Mouse (Mus musculus): ENCODE data around the gene Lrrc73.

The Lrrc73 gene

GRCm38 (mm10) chr17:46297028-46297363, 43.7 kb downstream of the Lrrc73 start:
- no peak for DNase-seq

GRCm38 (mm10) chr17:46297364-46298219, 44.3 kb downstream of the Lrrc73 start, which contains the start of gene Dlk2:
Gene Dlk2, plus strand, starts transcription at chr17:46297421.
- peak; percentile 76 for DNase-seq

DNA sequence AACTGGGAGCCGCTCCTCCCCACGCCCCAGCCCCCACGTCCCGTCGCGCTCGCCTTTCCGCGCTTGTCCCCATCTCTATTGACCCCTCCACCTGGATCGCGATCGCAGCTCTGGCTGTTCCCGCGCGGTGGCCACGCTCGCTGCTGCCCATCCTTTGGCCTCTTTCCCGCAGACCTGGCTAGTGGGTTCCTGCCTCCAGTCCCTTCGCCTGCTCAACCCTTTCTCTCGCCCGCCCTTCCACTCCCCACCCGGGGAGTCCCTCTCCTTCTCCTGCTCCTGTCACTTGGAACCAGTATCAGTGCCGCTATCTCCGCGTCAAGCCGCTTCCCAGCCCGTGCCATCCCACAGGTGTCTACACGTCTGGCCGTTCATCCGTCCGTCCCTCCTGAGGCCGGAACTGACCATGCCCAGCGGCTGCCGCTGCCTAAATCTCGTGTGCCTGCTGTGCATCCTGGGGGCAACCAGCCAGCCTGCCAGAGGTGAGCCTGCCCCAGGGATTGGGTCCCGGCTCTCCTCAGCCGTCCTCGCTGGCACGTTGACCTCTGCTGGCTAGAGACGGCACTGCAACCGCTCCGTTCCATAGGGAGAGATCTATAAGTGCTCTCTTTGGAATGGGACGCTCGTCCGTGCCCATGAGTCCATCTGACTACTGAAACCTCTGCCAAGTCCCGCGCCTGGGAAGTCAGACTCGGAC, 45.0 kb downstream of the Lrrc73 start:
- peak; percentile 86 for DNase-seq

DNA sequence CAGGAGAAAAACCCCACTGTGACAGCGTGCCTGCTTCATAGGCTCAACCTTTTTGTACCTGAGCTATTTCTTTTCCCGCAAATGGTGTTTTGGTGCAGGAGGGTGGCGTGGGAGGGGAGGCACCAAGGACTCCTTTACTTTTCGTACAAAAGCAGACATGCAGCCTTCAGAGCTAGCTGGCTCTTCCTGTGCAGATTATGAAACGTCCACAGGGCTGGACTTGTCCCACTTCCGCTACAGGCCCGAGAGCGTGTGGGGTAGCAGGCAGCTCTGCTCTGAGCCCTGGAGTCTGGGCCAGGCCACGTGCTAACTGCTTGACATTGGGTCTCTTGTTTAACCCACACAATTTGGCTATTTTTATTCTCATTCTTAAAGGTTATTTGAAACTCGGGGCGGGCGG, 48.6 kb downstream of the Lrrc73 start:
- no peak for DNase-seq

- no peak for DNase-seq
These were observed 50.9 kb downstream of the Lrrc73 start for GRCm38 (mm10) chr17:46304184-46304583.

Measured in right cerebral cortex, postnatal 25 days (tissue).